Mouse (Mus musculus) E14TG2a.4 (cell line): ENCODE results near the gene Nell1.

ENCODE experiments used
- H3K27me3 ChIP-seq: 2 replicates; pipeline ENCODE4 v1.6.1; 2014; ENCODE audit warnings: low read length, control low read depth; ENCODE audit not compliant: insufficient read depth
- H3K36me3 ChIP-seq: 2 replicates; pipeline ENCODE4 v1.6.1; 2014; ENCODE audit warnings: low read length, control low read depth; ENCODE audit not compliant: insufficient read depth
- H3K4me1 ChIP-seq: replicated peaks from 2 replicates; pipeline ENCODE4 v1.6.1; 2014; ENCODE audit warnings: low read depth, low read length, control low read depth
- H3K4me3 ChIP-seq: replicated peaks from 2 replicates; pipeline ENCODE4 v1.5.1; 2014; ENCODE audit warnings: mild to moderate bottlenecking, low read length
- H3K9me3 ChIP-seq: 2 replicates; pipeline ENCODE4 v1.6.1; 2014; ENCODE audit warnings: low read length, control low read depth
- CTCF ChIP-seq: conservative IDR thresholded peaks from 2 replicates; pipeline ENCODE4 v1.5.1; 2014; ENCODE audit warnings: low read length
- NANOG ChIP-seq: IDR thresholded peaks from 2 replicates; pipeline ENCODE4 v1.6.1; 2014; ENCODE audit warnings: borderline replicate concordance, low read length, mixed read lengths
- POU5F1 ChIP-seq: IDR thresholded peaks from 2 replicates; pipeline ENCODE4 v1.6.1; 2014; ENCODE audit warnings: low read length, borderline replicate concordance

Gene Nell1

GRCm38 (mm10) chr7:50374876-50375275 lies 400.2 kb downstream of the Nell1 start:
- Histone ChIP-seq H3K36me3 (no peaks in the 10 kb centered on the region), H3K9me3 (no peaks in the 10 kb centered on the region), H3K4me3 (no peak overlapping the region), H3K27me3 (no peaks in the 10 kb centered on the region), H3K4me1 (no peaks in the 10 kb centered on the region)
- TF ChIP-seq POU5F1 (no peak), NANOG (no peak), CTCF (no peak)

- no peaks in the 10 kb centered on the region for H3K27me3 ChIP-seq
- TF ChIP-seq CTCF (no peak), POU5F1 (no peak)
- H3K4me1 ChIP-seq = no peaks in the 10 kb centered on the region
Observed at GRCm38 (mm10) chr7:50410421-50410820, 435.8 kb downstream of the Nell1 start.

GRCm38 (mm10) chr7:50419976-50420375 lies 445.3 kb downstream of the Nell1 start:
- TF ChIP-seq POU5F1 = no peak
- Histone ChIP-seq H3K36me3 (no peaks in the 10 kb centered on the region), H3K4me3 (no peak overlapping the region)

More at GRCm38 (mm10) chr7:50410421-50410820, 435.8 kb downstream of the Nell1 start:
- H3K9me3 ChIP-seq = no peaks in the 10 kb centered on the region
- no peaks in the 10 kb centered on the region for H3K36me3 ChIP-seq
- H3K4me3 ChIP-seq = no peak overlapping the region

GRCm38 (mm10) chr7:50422422-50423195 lies 447.9 kb downstream of the Nell1 start:
- Histone ChIP-seq H3K36me3 (no peaks in the 10 kb centered on the region), H3K9me3 (no peaks in the 10 kb centered on the region), H3K4me1 (no peaks in the 10 kb centered on the region), H3K27me3 (no peaks in the 10 kb centered on the region), H3K4me3 (no peak overlapping the region)
- TF ChIP-seq NANOG (no peak), POU5F1 (no peak), CTCF (no peak)

More at GRCm38 (mm10) chr7:50419976-50420375, 445.3 kb downstream of the Nell1 start:
- Histone ChIP-seq H3K4me1 (no peaks in the 10 kb centered on the region), H3K27me3 (no peaks in the 10 kb centered on the region), H3K9me3 (no peaks in the 10 kb centered on the region)

GRCm38 (mm10) chr7:50429725-50430124 lies 455.1 kb downstream of the Nell1 start:
- Histone ChIP-seq H3K36me3 (no peaks in the 10 kb centered on the region), H3K4me1 (no peaks in the 10 kb centered on the region), H3K27me3 (no peaks in the 10 kb centered on the region), H3K9me3 (no peaks in the 10 kb centered on the region), H3K4me3 (no peak overlapping the region)
- TF ChIP-seq POU5F1 (no peak), NANOG (no peak), CTCF (no peak)

GRCm38 (mm10) chr7:50441237-50441636 lies 466.6 kb downstream of the Nell1 start:
- no peaks in the 10 kb centered on the region for H3K9me3 ChIP-seq
- no peaks in the 10 kb centered on the region for H3K36me3 ChIP-seq
- H3K27me3 ChIP-seq = no peaks in the 10 kb centered on the region
- H3K4me3 ChIP-seq = no peak overlapping the region
- no peaks in the 10 kb centered on the region for H3K4me1 ChIP-seq
- TF ChIP-seq NANOG (no peak), CTCF (no peak), POU5F1 (no peak)

- H3K4me3 ChIP-seq = no peak overlapping the region
- H3K36me3 ChIP-seq = no peaks in the 10 kb centered on the region
- TF ChIP-seq POU5F1 (no peak), CTCF (no peak)
Observed at GRCm38 (mm10) chr7:50447316-50447715, 472.7 kb downstream of the Nell1 start.

GRCm38 (mm10) chr7:50467742-50468141 lies 493.1 kb downstream of the Nell1 start:
- TF ChIP-seq POU5F1 = no peak
- TF ChIP-seq CTCF = no peak
- no peak for TF ChIP-seq NANOG
- Histone ChIP-seq H3K4me1 (no peaks in the 10 kb centered on the region), H3K36me3 (no peaks in the 10 kb centered on the region), H3K4me3 (no peak overlapping the region), H3K9me3 (no peaks in the 10 kb centered on the region), H3K27me3 (no peaks in the 10 kb centered on the region)

More at GRCm38 (mm10) chr7:50447316-50447715, 472.7 kb downstream of the Nell1 start:
- Histone ChIP-seq H3K27me3 (no peaks in the 10 kb centered on the region), H3K4me1 (no peaks in the 10 kb centered on the region), H3K9me3 (no peaks in the 10 kb centered on the region)

- TF ChIP-seq CTCF = no peak
- no peak for TF ChIP-seq NANOG
- TF ChIP-seq POU5F1 = no peak
- no peaks in the 10 kb centered on the region for H3K4me1 ChIP-seq
- H3K27me3 ChIP-seq = no peaks in the 10 kb centered on the region
- no peak overlapping the region for H3K4me3 ChIP-seq
- no peaks in the 10 kb centered on the region for H3K36me3 ChIP-seq
- no peaks in the 10 kb centered on the region for H3K9me3 ChIP-seq
Observed at GRCm38 (mm10) chr7:50470555-50470954, 495.9 kb downstream of the Nell1 start.
